Mouse (Mus musculus): ENCODE results near the gene Flad1.

GRCm38 (mm10) chr3:89394894-89395256 is 16.8 kb downstream of the Flad1 start:
- TF ChIP-seq POLR2A (IDR thresholded peaks at IDR 0.05; ENCODE audit: low read depth, low read length) (peak; percentile 56; the same call in 1 of the 2 replicates), CTCF (IDR thresholded peaks at IDR 0.05; ENCODE audit: extremely low read depth, insufficient read length, insufficient replicate concordance, low read depth, low read length) (no peak)

Data from small intestine, adult 2 months (tissue).